Mouse (Mus musculus) telencephalon, adult 2 months (tissue): ENCODE measurements around the gene Cpped1.

Source experiments
- DNase-seq: peaks from one replicate; pipeline ENCODE4 v3.0.0-alpha.2; 2011; ENCODE audit warnings: low read depth, low spot score

Cpped1 gene

GRCm38 (mm10) chr16:11845309-11845708, 63.9 kb downstream of the Cpped1 start:
- no peak for DNase-seq

GRCm38 (mm10) chr16:11843441-11843840, 65.8 kb downstream of the Cpped1 start:
- DNase-seq = no peak

- DNase-seq = no peak
Measured at GRCm38 (mm10) chr16:11833474-11833873, 75.8 kb downstream of the Cpped1 start.

DNA sequence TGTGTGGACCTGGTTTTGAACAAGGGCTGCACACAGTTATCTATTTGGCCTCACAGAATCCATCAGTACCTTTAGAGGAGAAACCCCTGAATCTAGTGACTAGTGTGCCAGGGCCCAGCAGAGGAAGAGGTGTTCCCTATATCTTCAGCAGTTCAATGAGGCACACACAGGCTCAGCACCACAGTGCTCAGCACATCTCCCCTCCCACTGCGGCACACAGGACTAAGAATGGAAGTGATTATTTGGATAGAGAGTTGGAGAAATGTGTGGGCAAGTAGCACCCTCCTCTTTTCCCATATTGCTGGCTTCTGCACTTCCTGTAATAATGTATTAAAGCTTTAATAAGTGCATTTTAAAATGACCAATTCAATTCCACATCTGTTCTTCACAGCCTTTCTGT, 80.4 kb downstream of the Cpped1 start:
- peak; percentile 16 for DNase-seq

GRCm38 (mm10) chr16:11824833-11825232, 84.4 kb downstream of the Cpped1 start:
- peak; percentile 56 for DNase-seq

DNA sequence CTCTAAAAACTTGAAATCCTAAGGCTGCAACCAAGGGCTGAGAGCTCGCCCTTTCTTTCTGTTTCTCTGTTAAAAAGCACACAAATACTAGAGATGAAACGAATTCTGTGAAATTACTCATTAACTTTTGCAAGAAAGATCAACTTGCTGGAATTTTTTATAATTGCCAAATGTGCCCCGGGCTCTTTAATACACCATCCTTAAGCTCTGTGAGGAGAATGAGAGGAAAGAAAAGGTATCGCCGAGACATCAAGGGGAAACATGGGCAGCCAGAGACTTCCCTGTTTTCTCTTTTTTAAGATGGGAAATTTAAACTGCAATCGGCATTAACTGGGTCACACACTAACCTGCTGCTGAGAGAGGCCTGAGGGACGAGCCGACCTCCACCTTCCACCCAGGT, 84.9 kb downstream of the Cpped1 start:
- DNase-seq = no peak

DNA sequence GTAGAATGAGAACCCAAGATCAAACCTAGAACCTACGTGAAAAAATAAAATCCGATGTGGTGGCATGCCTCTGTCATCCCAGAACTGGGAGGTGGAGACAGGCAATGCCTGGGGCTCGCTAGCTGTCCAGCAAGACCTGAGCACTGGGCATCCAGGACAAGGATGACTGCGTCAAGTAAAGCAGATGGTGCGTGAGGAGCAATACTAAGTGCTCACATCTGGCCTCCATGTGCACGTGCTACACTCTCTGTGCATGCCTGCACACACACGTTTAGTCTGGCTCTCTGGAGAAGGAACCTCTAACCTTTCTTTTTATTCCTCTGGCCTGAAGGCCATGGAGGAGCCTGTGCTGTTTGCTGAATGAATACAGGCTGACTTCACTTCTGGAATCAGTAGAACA, 88.5 kb downstream of the Cpped1 start:
- no peak for DNase-seq

DNA sequence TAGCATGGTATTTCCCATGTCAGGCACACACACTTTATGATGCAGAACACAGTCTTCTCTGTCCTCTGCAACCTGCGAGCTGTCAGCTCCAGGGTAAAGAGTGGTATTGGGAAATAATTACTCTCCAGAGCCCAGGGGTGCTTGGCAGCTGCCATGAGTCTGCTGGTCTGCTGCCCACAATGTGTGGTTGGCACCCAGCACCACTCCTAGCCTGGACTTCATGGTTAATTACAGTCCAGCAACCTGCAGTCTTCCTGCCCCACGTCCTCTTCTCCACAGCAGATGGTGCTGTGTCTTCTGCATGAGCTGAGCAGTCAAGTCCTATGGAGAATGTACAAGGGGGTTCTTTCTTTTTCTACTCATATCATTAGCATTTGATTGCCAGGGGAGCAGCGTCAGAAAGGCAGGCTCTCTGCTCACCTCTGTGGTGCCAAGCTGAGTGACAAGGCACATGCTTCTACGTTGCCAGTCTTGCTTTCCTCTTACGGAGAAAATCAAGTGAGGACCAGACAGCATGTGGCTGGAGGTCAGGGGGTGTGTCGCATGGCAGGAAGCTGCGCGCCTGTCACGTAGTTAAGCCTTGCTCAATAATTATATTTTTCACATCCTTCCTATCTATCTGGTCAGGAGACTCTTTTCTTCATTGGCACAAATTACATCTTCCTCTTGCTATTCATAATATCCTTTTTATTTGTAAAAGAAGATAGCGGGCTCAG, 94.2 kb downstream of the Cpped1 start:
- DNase-seq = no peak

DNA sequence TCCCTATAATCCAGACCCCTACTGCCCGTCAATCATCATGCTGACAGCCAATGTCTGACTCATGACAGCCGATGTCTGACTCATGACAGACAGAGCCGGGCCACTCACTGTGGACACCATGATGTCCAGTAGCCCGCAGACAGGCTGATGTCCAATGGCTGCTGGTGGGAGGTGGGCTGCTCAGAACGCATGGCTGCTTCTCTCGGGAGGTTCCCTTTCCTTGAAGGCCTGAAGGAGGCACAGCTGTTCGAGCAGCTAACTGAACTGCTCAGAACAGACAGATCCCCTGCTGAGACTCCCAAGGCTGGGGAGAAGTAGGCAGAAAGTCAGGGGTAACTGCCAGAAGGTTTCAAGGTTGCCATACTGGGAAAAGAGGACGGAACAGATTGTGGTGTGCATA, 97.1 kb downstream of the Cpped1 start:
- no peak for DNase-seq

DNA sequence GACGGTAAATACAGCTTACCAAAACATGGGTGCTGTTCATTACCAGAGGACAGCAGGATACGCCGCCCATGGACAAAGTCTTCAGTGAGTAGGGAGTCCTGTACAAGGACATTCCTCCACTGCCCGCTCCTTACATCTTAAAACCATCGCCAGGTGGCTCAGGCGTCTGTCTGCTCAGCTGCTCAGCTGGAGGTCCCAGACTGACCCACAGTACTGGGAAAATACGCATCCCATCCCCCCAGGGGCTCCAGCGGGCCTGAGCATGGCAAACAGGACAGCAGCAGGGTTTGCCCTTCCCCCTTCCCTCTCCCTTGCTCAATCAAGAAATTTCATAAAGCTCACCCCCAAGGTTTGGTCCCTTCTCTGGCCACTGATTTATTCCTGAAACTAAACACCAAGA, 99.6 kb downstream of the Cpped1 start:
- DNase-seq = no peak

- DNase-seq = no peak
Measured at GRCm38 (mm10) chr16:11801960-11802539, 107.2 kb downstream of the Cpped1 start.

DNA sequence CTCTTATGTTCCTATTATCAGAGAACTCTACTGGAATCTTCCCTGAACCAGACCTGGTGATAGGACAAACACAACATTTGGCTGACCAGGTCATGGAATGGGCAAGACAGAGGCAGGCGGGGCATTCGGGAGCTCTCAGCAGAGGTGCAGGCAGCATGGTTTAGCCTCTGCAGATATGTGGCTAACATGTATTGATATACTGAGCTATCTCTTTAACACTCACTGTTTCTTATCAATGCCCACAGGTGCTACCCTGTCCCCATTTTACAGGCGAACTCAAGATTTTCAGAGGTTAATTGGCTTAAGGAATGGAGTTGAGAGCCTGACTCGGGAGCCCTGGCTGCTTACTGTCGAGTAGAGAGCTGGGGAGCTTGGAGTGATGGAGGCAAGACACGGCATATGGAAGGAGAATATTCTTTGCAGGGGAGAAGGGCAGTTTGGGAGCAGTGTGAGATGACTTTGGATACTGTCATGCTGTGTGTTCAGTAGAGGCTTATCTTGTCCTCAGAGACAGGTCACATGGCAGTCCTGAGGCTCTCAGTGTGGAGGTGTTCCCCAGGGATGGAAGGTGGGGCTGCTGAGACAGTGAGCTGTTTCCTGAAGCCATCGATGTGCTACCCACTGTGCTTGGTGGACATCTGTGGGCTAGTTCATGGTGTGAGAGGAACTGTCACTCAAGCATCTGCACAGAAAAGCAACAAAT, 113.3 kb downstream of the Cpped1 start:
- DNase-seq = no peak

- no peak for DNase-seq
Measured at GRCm38 (mm10) chr16:11794628-11795027, 114.6 kb downstream of the Cpped1 start.

DNA sequence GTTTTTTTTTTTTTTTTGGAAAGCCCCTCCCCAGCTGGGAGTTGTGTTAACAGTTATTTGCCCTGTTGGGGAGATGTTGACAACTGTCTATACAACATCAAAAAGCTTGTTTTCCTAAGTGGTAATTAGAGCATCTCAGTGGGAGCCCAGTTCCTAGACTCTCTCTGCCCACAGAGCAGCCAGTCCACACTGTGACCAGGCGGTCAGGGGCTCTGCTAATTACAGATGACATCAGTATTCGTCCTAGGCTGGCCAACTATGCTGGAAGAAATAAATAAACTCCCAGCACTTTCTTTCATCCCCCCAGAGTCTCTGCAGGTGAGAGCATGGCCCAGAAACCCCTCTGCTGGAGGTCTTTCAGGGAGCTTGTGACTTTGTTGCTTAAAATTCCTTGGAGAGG, 115.9 kb downstream of the Cpped1 start:
- DNase-seq = no peak

- DNase-seq = no peak
Measured at GRCm38 (mm10) chr16:11790476-11790875, 118.8 kb downstream of the Cpped1 start.

GRCm38 (mm10) chr16:11785806-11786205, 123.4 kb downstream of the Cpped1 start:
- no peak for DNase-seq

DNA sequence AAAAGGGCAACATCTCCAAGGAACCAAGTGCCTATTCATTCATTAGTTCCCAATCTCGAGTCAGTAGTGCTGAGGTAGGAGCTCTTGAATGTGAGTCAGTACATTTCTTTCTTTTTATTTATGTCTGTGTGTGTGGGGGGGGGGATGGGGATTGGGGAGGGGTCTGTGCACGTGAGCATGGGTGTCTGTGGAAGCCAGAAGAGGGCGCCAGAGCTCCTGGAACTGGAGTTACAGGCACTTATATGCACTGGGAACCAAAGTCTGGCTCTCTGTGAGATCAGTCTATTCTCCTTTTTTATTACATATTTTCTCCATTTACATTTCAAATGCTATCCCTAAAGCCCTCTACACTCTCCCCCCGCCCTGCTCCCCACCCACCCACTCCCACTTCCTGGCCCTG, 124.9 kb downstream of the Cpped1 start:
- no peak for DNase-seq

DNA sequence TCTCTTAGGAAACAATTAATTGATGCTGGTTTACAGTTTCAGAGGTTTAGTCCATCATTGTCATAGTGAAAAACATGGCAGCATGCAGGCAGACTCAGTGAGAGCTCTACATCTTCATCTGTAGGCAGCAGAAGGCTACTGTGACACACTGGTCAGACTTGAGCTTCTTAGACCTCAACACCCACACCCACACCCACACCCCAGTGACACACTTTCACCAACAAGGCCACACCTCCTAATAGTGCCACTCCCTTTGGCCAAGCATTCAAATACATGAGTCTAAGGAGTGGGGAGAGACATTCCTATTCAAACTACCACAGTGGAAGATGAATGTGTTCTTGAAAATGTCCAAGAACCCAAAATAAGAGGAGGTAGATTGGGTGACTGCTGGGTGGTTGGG, 125.9 kb downstream of the Cpped1 start:
- DNase-seq = no peak

- peak; percentile 39 for DNase-seq
Measured at GRCm38 (mm10) chr16:11782082-11782481, 127.2 kb downstream of the Cpped1 start.

- DNase-seq = peak; percentile 47
Measured at GRCm38 (mm10) chr16:11778715-11779460, 130.4 kb downstream of the Cpped1 start.

- peak; percentile 36 for DNase-seq
Measured at GRCm38 (mm10) chr16:11778191-11778590, 131.1 kb downstream of the Cpped1 start.

GRCm38 (mm10) chr16:11776528-11776927, 132.7 kb downstream of the Cpped1 start:
- DNase-seq = no peak
